Mouse (Mus musculus) embryonic facial prominence, embryonic 11.5 days (tissue): ENCODE data around the gene Chit1. TPM values are rescaled to one million over a fixed set of nuclear protein-coding genes. Genes with fewer than 3 reads are reported as not detected.

ENCODE experiments used
- ATAC-seq: fragments of 200-750 bp; cut with Nextera tagmentation; replicated peaks from 2 replicates; pipeline ENCODE4 v1.8.0; 2017; ENCODE audit warnings: low read depth; ENCODE audit not compliant: insufficient number of reproducible peaks, low FRiP score, low TSS enrichment
- DNase-seq: peaks from one replicate; pipeline ENCODE4 v3.0.0-alpha.2; 2015; ENCODE audit warnings: low spot score
- H3K27ac ChIP-seq: fragments of 300-500 bp; sonication (generic); replicated peaks from 2 replicates; pipeline ENCODE4 v1.5.1; 2014; ENCODE audit warnings: mild to moderate bottlenecking, low read depth, low read length, control low read depth
- H3K27me3 ChIP-seq: fragments of 300-500 bp; sonication (generic); 2 replicates; pipeline ENCODE4 v1.6.1; 2014; ENCODE audit warnings: mild to moderate bottlenecking, low read length, moderate library complexity, mixed read lengths; ENCODE audit not compliant: control insufficient read depth, insufficient read depth
- H3K36me3 ChIP-seq: fragments of 300-500 bp; sonication (generic); replicated peaks from 2 replicates; pipeline ENCODE4 v1.6.1; 2014; ENCODE audit warnings: low read depth, mild to moderate bottlenecking, low read length, moderate library complexity, mixed read lengths; ENCODE audit not compliant: control insufficient read depth, insufficient read depth
- H3K4me1 ChIP-seq: fragments of 300-500 bp; sonication (generic); 2 replicates; pipeline ENCODE4 v1.6.1; 2014; ENCODE audit warnings: low read length, mixed read lengths; ENCODE audit not compliant: control insufficient read depth, insufficient read depth
- H3K4me2 ChIP-seq: fragments of 300-500 bp; sonication (generic); 2 replicates; pipeline ENCODE4 v1.6.1; 2014; ENCODE audit warnings: low read depth, mild to moderate bottlenecking, control low read depth, low read length, moderate library complexity
- H3K4me3 ChIP-seq: fragments of 300-500 bp; sonication (generic); 2 replicates; pipeline ENCODE4 v1.5.1; 2014; ENCODE audit warnings: low read depth, low read length, control low read depth
- H3K9ac ChIP-seq: fragments of 300-500 bp; sonication (generic); replicated peaks from 2 replicates; pipeline ENCODE4 v1.6.1; 2014; ENCODE audit warnings: mild to moderate bottlenecking, control low read depth, low read length
- H3K9me3 ChIP-seq: fragments of 300-500 bp; sonication (generic); replicated peaks from 2 replicates; pipeline ENCODE4 v1.6.1; 2016; ENCODE audit warnings: mild to moderate bottlenecking, low read length, inconsistent platforms, mixed read lengths; ENCODE audit not compliant: control insufficient read depth
- WGBS: fragments of 180-500 bp; shearing (Covaris S2); extraction: QIAGEN DNeasy Blood & Tissue Kit; methylation state at CpG from one replicate; pipeline ENCODE4 v1.1.7; 2014; 5-methylcytosine and 5-hydroxymethylcytosine counted together
- polyA plus RNA-seq: library from polyadenylated mRNA; unstranded; fragments of >200 nt; fragmentation: Nextera tagmentation; extraction: Ambion mirVana; gene quantifications from 2 replicates; pipeline ENCODE4 v1.2.1, GENCODE M21; 2014

Chit1 gene
- polyA plus RNA-seq, 1 experiment from 2014 or later, result not detected

GRCm38 (mm10) chr1:134142363-134142794 is 31.3 kb downstream of the Chit1 start:
- H3K9me3 ChIP-seq, result no peaks in the 10 kb centered on the region
- no peaks in the 10 kb centered on the region for H3K36me3 ChIP-seq
- H3K27ac ChIP-seq, result no peak overlapping the region
- 62% methylated on average over 4 of the region's 4 CpGs for WGBS
- no peak; the same call in 1 of the 2 replicates for ATAC-seq
- no peak overlapping the region for H3K4me2 ChIP-seq
- no peaks in the 10 kb centered on the region for H3K27me3 ChIP-seq
- no peak overlapping the region for H3K9ac ChIP-seq
- DNase-seq, result no peak
- no peak overlapping the region for H3K4me3 ChIP-seq
- no peaks in the 10 kb centered on the region for H3K4me1 ChIP-seq

GRCm38 (mm10) chr1:134146066-134146465 is 35.0 kb downstream of the Chit1 start:
- no peaks in the 10 kb centered on the region for H3K4me1 ChIP-seq
- H3K27me3 ChIP-seq, result no peaks in the 10 kb centered on the region
- H3K4me3 ChIP-seq, result no peak overlapping the region
- ATAC-seq (no peak), DNase-seq (no peak)
- 82% methylated on average over 8 of the region's 8 CpGs for WGBS
- H3K9ac ChIP-seq, result no peak overlapping the region
- no peak overlapping the region for H3K27ac ChIP-seq
- H3K36me3 ChIP-seq, result no peaks in the 10 kb centered on the region
- H3K9me3 ChIP-seq, result no peaks in the 10 kb centered on the region
- no peak overlapping the region for H3K4me2 ChIP-seq

DNA sequence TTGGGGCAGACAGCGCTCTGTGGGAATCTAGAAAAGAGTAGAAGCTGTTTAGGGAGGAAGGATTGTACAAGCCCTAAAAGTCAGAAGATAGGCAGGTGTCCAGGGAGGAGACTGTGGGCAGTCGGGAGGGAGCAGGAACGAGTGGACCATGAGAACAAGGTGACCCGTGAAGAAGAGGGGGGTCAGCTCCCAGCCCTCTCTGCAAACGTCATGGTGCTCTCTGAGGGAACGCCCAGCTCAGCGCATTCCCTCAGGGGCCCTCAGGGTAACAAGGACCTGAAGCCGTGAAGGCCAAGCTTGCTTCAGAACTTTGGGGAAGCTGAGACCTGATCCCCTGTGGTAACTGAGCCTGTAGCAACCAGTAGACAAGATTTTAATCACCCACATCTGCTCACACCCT is 39.0 kb downstream of the Chit1 start:
- ATAC-seq (no peak), DNase-seq (no peak)
- 64% methylated on average over 8 of the region's 8 CpGs for WGBS
- Histone ChIP-seq H3K4me1 (no peaks in the 10 kb centered on the region), H3K27ac (no peak overlapping the region), H3K36me3 (no peaks in the 10 kb centered on the region), H3K27me3 (no peaks in the 10 kb centered on the region), H3K9me3 (no peaks in the 10 kb centered on the region), H3K4me3 (no peak overlapping the region), H3K9ac (no peak overlapping the region), H3K4me2 (no peak overlapping the region; the same call in 1 of the 2 replicates)

- WGBS, result 92% methylated on average over 9 of the region's 9 CpGs
- H3K4me1 ChIP-seq, result no peaks in the 10 kb centered on the region
- H3K9me3 ChIP-seq, result no peaks in the 10 kb centered on the region
- H3K27ac ChIP-seq, result no peak overlapping the region
- H3K4me3 ChIP-seq, result no peak overlapping the region
- H3K4me2 ChIP-seq, result no peak overlapping the region
- no peak overlapping the region for H3K9ac ChIP-seq
- DNase-seq (no peak), ATAC-seq (no peak)
- no peaks in the 10 kb centered on the region for H3K36me3 ChIP-seq
- no peaks in the 10 kb centered on the region for H3K27me3 ChIP-seq
These were observed 39.7 kb downstream of the Chit1 start for GRCm38 (mm10) chr1:134150745-134151144.

DNA sequence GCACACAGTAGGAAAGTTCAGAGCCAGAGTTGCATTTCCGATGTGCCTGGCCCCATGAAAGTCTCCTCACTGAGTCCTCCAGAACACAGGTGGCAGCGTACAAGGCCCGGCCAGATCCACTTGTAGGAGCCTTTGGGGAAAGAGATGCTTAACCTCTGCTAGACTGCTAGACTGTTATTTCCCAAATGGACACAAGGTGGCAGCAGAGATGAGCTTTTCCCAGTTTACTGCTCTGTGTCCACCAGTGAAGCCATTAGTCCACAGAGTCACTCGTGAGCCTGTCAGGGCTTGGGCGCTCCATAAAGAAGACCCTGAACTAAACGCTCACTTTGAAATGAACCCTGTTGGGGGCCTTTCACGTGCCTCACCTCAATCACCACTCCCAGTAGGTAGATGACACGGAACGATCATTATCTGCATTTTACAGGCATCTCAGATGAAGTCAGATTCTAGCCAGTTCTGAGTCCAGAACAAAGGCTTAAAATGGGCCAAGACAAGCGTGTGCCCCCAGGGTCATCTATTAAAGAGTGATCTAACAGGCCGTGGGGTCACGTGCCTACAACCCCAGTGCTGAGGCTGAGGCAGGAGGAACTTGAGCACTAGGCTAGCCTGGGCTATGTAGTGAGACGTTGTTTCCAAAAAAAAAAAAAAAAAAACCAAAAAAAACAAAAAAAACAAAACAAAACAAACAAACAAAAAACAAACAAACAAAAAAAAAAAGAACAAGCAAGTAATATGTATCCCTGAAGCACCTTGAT is 40.8 kb downstream of the Chit1 start:
- 36% methylated on average over 13 of the region's 13 CpGs for WGBS
- DNase-seq (peak; percentile 94), ATAC-seq (peak; percentile 74; the same call in 1 of the 2 replicates)

DNA sequence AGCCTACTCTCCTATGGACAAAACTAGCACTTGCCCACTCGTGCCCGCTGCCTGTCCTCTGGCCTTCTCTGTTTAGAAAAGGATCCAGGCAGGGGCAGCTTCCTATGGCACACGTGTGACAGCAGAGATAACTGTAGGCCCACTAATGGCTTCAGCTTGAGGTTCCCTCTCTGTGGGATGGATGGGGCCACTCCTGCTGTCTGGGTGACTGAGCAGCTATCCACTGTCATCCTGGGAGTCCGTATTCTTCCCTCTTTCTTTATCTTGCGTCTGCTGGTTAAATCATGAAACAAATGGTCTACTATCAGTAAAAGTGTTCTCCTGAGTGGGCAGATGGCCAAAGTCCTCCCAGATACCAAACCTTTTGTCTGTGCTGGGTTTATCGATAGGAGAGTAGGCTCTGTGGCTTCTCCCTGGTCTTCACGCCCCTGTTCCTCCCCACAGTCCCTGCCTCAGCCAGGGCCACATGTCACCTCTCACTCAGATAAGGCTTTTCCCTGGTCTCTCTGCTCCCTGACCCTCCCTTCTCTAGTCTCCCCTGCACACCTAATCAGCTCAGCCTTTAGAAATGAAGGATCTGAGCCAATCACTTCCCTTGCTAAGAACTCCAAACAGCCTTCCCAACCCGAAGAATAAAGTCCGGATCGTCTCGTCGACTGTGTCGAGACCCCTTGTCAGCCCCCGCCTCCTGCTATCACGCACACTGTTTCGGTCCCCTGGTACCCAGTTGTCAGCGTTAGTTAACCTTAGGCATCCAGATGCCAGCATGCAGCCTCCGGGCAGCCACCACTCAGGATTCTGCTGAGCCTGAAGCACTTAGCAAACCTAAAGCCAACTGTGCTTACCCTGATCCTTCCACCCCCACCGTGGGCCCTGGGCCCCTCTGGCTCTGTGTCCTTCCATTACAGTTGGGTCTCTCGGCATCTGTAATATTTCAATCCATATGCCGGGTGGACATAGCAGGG is 41.9 kb downstream of the Chit1 start:
- no peaks in the 10 kb centered on the region for H3K36me3 ChIP-seq
- no peak overlapping the region for H3K9ac ChIP-seq
- 71% methylated on average over 21 of the region's 21 CpGs for WGBS
- H3K27ac ChIP-seq, result no peak overlapping the region
- no peak overlapping the region for H3K4me3 ChIP-seq
- ATAC-seq, result no peak
- no peaks in the 10 kb centered on the region for H3K9me3 ChIP-seq
- DNase-seq, result no peak
- H3K4me1 ChIP-seq, result no peaks in the 10 kb centered on the region
- no peaks in the 10 kb centered on the region for H3K27me3 ChIP-seq
- H3K4me2 ChIP-seq, result no peak overlapping the region

More for the DNA sequence above, 40.8 kb downstream of the Chit1 start:
- no peak overlapping the region for H3K4me3 ChIP-seq
- H3K4me2 ChIP-seq, result no peak overlapping the region
- no peaks in the 10 kb centered on the region for H3K36me3 ChIP-seq
- no peak overlapping the region for H3K27ac ChIP-seq
- no peak overlapping the region for H3K9ac ChIP-seq
- no peaks in the 10 kb centered on the region for H3K4me1 ChIP-seq
- H3K9me3 ChIP-seq, result no peaks in the 10 kb centered on the region
- H3K27me3 ChIP-seq, result no peaks in the 10 kb centered on the region

DNA sequence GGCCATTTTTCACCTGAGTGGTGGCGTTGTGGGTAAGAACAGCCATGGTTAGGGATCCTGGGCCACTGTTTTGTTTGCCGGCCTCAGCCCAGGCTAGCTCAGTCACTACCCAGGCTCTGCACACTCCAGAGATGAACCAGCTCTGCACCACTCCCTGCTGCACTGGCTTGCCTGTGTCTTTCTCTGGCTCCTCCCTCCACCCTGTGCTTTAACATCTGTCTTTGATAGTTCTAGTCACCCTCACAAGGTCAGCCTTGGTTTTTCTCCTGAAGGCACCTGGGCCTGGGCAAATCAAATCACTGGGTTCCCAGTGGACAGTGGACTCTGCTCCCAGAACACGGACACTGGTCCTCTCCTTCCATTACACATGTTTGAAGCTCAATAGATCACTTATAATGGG is 43.1 kb downstream of the Chit1 start:
- H3K4me3 ChIP-seq, result no peak overlapping the region
- no peak overlapping the region for H3K4me2 ChIP-seq
- 80% methylated on average over 3 of the region's 3 CpGs for WGBS
- DNase-seq (no peak), ATAC-seq (no peak)
- no peaks in the 10 kb centered on the region for H3K4me1 ChIP-seq
- H3K9ac ChIP-seq, result no peak overlapping the region
- H3K9me3 ChIP-seq, result no peaks in the 10 kb centered on the region
- H3K27ac ChIP-seq, result no peak overlapping the region
- H3K36me3 ChIP-seq, result no peaks in the 10 kb centered on the region
- no peaks in the 10 kb centered on the region for H3K27me3 ChIP-seq

DNA sequence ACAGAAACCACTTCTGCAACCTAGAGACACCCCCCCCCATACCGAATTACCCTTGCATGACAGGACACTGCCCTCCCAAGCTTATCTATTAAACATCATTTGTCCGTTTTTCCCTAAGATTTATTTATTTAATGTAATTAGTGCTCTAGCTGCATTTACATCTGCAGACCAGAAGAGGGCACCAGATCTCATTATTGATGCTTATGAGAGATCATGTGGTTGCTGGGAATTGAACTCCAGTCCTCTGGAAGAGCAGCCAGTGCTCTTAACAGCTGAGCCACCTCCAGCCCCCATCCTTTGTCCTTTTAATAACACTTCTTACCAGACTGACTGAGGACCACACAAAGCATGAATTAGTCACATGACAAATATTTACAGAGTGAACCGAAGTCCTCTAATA is 43.6 kb downstream of the Chit1 start:
- DNase-seq (no peak), ATAC-seq (no peak)
- no peaks in the 10 kb centered on the region for H3K9me3 ChIP-seq
- whole genome bisulfite sequencing, result 56% methylated on average over 3 of the region's 3 CpGs
- no peak overlapping the region for H3K4me2 ChIP-seq
- no peak overlapping the region for H3K9ac ChIP-seq
- no peak overlapping the region for H3K27ac ChIP-seq
- H3K4me3 ChIP-seq, result no peak overlapping the region
- H3K4me1 ChIP-seq, result no peaks in the 10 kb centered on the region
- H3K27me3 ChIP-seq, result no peaks in the 10 kb centered on the region
- H3K36me3 ChIP-seq, result no peaks in the 10 kb centered on the region
